Mouse (Mus musculus) lung, embryonic 14.5 days (tissue): Measurements from ENCODE around the gene Aox2. TPM values are rescaled to one million over a fixed set of nuclear protein-coding genes. Genes with fewer than 3 reads are reported as not detected.

ENCODE experiments used
- ATAC-seq: fragments of 200-750 bp; cut with Nextera tagmentation; 2 replicates; pipeline ENCODE4 v1.8.0; 2017; ENCODE audit warnings: mild to moderate bottlenecking, moderate TSS enrichment, moderate library complexity; ENCODE audit not compliant: insufficient read depth
- DNase-seq: peaks from one replicate; pipeline ENCODE4 v3.0.0-alpha.2; 2015
- H3K27ac ChIP-seq: fragments of 300-500 bp; sonication (generic); 2 replicates; pipeline ENCODE4 v1.5.1; 2014; ENCODE audit warnings: low read depth, mild to moderate bottlenecking, moderate library complexity
- H3K27me3 ChIP-seq: fragments of 300-500 bp; sonication (generic); 2 replicates; pipeline ENCODE4 v1.6.1; 2014; ENCODE audit warnings: low read length, control low read depth; ENCODE audit not compliant: insufficient read depth
- H3K36me3 ChIP-seq: fragments of 300-500 bp; sonication (generic); 2 replicates; pipeline ENCODE4 v1.6.1; 2014; ENCODE audit warnings: control low read depth; ENCODE audit not compliant: insufficient read depth
- H3K4me1 ChIP-seq: fragments of 300-500 bp; sonication (generic); 2 replicates; pipeline ENCODE4 v1.6.1; 2014; ENCODE audit warnings: antibody characterized with exemption, control low read depth; ENCODE audit not compliant: insufficient read depth
- H3K4me2 ChIP-seq: fragments of 300-500 bp; sonication (generic); 2 replicates; pipeline ENCODE4 v1.6.1; 2014; ENCODE audit warnings: mild to moderate bottlenecking
- H3K4me3 ChIP-seq: fragments of 300-500 bp; sonication (generic); 2 replicates; pipeline ENCODE4 v1.5.1; 2014; ENCODE audit warnings: low read depth, low read length
- H3K9ac ChIP-seq: fragments of 300-500 bp; sonication (generic); 2 replicates; pipeline ENCODE4 v1.6.1; 2014
- H3K9me3 ChIP-seq: fragments of 300-500 bp; sonication (generic); 2 replicates; pipeline ENCODE4 v1.6.1; 2016; ENCODE audit warnings: low read depth, low read length, control low read depth
- CTCF ChIP-seq: IDR thresholded peaks from 2 replicates; pipeline ENCODE4 v1.5.1; 2016; ENCODE audit warnings: antibody characterized with exemption, low read depth
- WGBS: fragments of 180-500 bp; shearing (Covaris S2); extraction: QIAGEN DNeasy Blood & Tissue Kit; methylation state at CpG from one replicate; pipeline ENCODE4 v1.1.7; 2014; 5-methylcytosine and 5-hydroxymethylcytosine counted together
- polyA plus RNA-seq: library from polyadenylated mRNA; unstranded; fragments of >200 nt; fragmentation: Nextera tagmentation; extraction: Ambion mirVana; gene quantifications from 2 replicates; pipeline ENCODE4 v1.2.1, GENCODE M21; 2014

Gene Aox2
- polyA plus RNA-seq, 1 experiment from 2014 or later, result not detected

- Histone ChIP-seq H3K27me3 (no peaks in the 10 kb centered on the region), H3K4me2 (no peak overlapping the region), H3K9ac (no peak overlapping the region), H3K4me1 (no peaks in the 10 kb centered on the region), H3K27ac (no peak overlapping the region), H3K36me3 (no peaks in the 10 kb centered on the region), H3K9me3 (no peaks in the 10 kb centered on the region), H3K4me3 (no peak overlapping the region)
- DNase-seq (no peak), ATAC-seq (no peak)
- TF ChIP-seq CTCF, result no peak
- WGBS, result 90% methylated on average over 7 of the region's 7 CpGs
Observed at GRCm38 (mm10) chr1:58301073-58301472, 22.9 kb downstream of the Aox2 start.

- Histone ChIP-seq H3K9me3 (no peaks in the 10 kb centered on the region), H3K9ac (no peak overlapping the region), H3K27me3 (no peaks in the 10 kb centered on the region), H3K27ac (no peak overlapping the region), H3K4me3 (no peak overlapping the region), H3K36me3 (no peaks in the 10 kb centered on the region), H3K4me1 (no peaks in the 10 kb centered on the region), H3K4me2 (no peak overlapping the region)
- no peak for DNase-seq
- ATAC-seq, result no peak
- WGBS, result 63% methylated on average over 6 of the region's 6 CpGs
- no peak for TF ChIP-seq CTCF
Observed at GRCm38 (mm10) chr1:58302015-58302414, 23.9 kb downstream of the Aox2 start.

GRCm38 (mm10) chr1:58303009-58303408 lies 24.9 kb downstream of the Aox2 start:
- TF ChIP-seq CTCF, result no peak
- Histone ChIP-seq H3K27me3 (no peaks in the 10 kb centered on the region), H3K4me3 (no peak overlapping the region), H3K27ac (no peak overlapping the region), H3K4me2 (no peak overlapping the region), H3K9me3 (no peaks in the 10 kb centered on the region), H3K9ac (no peak overlapping the region), H3K4me1 (no peaks in the 10 kb centered on the region), H3K36me3 (no peaks in the 10 kb centered on the region)
- WGBS, result 61% methylated on average over 6 of the region's 6 CpGs
- DNase-seq, result no peak
- no peak for ATAC-seq

- no peak for TF ChIP-seq CTCF
- no peaks in the 10 kb centered on the region for H3K36me3 ChIP-seq
- no peak overlapping the region for H3K4me2 ChIP-seq
- DNase-seq (peak; percentile 58), ATAC-seq (peak; percentile 66)
- no peaks in the 10 kb centered on the region for H3K9me3 ChIP-seq
- H3K9ac ChIP-seq, result no peak overlapping the region
- H3K27ac ChIP-seq, result no peak overlapping the region
- H3K4me3 ChIP-seq, result no peak overlapping the region
- H3K4me1 ChIP-seq, result no peaks in the 10 kb centered on the region
- H3K27me3 ChIP-seq, result no peaks in the 10 kb centered on the region
- 70% methylated on average over 4 of the region's 4 CpGs for WGBS
Observed at GRCm38 (mm10) chr1:58303726-58304125, 25.6 kb downstream of the Aox2 start.

DNA sequence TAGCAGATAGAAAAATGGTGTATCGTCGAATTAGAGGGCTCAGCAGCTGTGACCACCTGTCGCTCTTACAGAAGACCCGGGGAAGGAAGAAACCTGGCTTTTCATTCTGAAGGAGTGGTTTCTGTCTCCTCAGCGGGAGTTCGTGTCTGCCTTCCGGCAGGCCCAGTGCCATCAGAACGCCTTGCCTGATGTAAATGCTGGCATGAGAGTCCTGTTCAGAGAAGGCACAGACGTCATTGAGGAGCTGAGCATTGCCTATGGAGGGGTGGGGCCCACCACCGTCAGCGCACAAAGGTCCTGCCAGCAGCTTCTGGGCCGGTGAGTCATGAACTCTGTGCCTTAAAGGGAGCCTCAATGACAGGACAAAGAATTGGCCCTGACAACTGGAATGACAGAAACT lies 26.2 kb downstream of the Aox2 start:
- Histone ChIP-seq H3K36me3 (no peaks in the 10 kb centered on the region), H3K4me2 (no peak overlapping the region), H3K9me3 (no peaks in the 10 kb centered on the region), H3K4me1 (no peaks in the 10 kb centered on the region), H3K27ac (no peak overlapping the region), H3K27me3 (no peaks in the 10 kb centered on the region), H3K9ac (no peak overlapping the region), H3K4me3 (no peak overlapping the region)
- no peak for TF ChIP-seq CTCF
- WGBS, result 57% methylated on average over 12 of the region's 12 CpGs
- DNase-seq (peak; percentile 39), ATAC-seq (peak; percentile 51)

DNA sequence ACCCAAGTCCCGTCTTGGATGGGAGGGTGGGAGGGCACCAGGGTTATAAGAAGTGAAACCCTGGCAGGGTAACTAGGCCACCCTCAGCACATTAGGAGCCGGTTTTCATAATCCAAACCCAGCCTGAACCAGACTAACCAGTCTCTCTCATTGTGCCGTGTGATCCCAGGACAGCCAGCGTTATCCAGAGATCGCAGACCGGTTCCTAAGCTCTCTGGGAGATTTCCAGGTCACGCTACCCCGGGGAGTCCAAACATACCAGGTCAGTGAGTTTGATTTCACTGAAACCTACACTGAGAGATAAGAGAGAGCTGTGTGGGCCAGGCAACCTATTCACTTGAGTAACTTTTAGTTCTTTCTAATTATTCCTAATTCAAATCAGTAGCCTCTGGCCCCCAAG lies 29.1 kb downstream of the Aox2 start:
- Histone ChIP-seq H3K27me3 (no peaks in the 10 kb centered on the region), H3K4me1 (no peaks in the 10 kb centered on the region), H3K27ac (no peak overlapping the region), H3K4me2 (no peak overlapping the region), H3K4me3 (no peak overlapping the region), H3K36me3 (no peaks in the 10 kb centered on the region), H3K9ac (no peak overlapping the region), H3K9me3 (no peaks in the 10 kb centered on the region)
- ATAC-seq (no peak), DNase-seq (no peak)
- TF ChIP-seq CTCF, result no peak
- WGBS, result 65% methylated on average over 8 of the region's 8 CpGs

DNA sequence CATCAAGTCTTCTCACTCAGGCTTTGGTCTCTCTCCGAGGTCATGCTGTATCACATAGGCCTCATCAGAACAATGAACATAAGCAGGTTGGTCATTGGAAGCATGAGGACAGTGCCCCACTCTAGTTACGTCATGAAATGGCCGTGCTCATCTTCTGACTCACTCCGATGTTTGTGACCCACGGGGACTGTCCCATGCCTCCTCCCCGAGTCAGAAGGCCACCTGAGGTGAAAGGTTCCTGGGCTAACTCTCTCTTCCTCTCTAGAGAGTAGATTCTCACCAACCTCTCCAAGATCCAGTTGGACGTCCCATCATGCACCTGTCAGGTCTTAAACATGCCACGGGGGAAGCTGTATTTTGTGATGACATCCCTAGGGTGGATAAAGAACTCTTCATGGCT lies 30.5 kb downstream of the Aox2 start:
- no peak for TF ChIP-seq CTCF
- no peaks in the 10 kb centered on the region for H3K9me3 ChIP-seq
- 91% methylated on average over 8 of the region's 8 CpGs for WGBS
- ATAC-seq, result no peak
- no peak overlapping the region for H3K4me3 ChIP-seq
- no peak overlapping the region for H3K4me2 ChIP-seq
- no peak for DNase-seq
- no peaks in the 10 kb centered on the region for H3K4me1 ChIP-seq
- H3K36me3 ChIP-seq, result no peaks in the 10 kb centered on the region
- no peaks in the 10 kb centered on the region for H3K27me3 ChIP-seq
- no peak overlapping the region for H3K27ac ChIP-seq
- no peak overlapping the region for H3K9ac ChIP-seq

DNA sequence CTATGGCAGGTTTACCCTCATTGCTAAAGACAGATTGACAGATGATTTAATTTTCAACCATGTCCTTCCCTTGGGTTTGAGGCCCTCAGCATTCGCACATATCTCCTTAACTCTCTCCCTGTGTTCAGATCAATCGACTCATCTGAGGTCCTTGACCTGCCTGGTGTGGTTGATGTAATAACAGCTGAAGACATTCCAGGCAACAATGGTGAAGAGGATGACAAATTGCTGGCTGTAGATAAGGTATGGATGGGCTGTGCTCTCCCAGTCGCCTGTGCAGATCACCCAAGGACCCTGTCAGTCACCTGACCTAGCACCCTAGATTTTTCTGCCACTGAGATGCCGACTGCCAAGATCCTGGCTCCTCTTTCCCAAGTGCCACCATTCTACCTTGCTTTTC lies 31.7 kb downstream of the Aox2 start:
- no peaks in the 10 kb centered on the region for H3K27me3 ChIP-seq
- H3K9ac ChIP-seq, result no peak overlapping the region
- H3K4me3 ChIP-seq, result no peak overlapping the region
- DNase-seq, result no peak
- no peak for TF ChIP-seq CTCF
- H3K9me3 ChIP-seq, result no peaks in the 10 kb centered on the region
- no peak overlapping the region for H3K27ac ChIP-seq
- no peak for ATAC-seq
- no peaks in the 10 kb centered on the region for H3K4me1 ChIP-seq
- 29% methylated on average over 4 of the region's 4 CpGs for WGBS
- no peak overlapping the region for H3K4me2 ChIP-seq
- no peaks in the 10 kb centered on the region for H3K36me3 ChIP-seq
